Mouse (Mus musculus) liver, embryonic 14.5 days (tissue): ENCODE results near the gene Smc3.

Source experiments
- CTCF ChIP-seq: IDR thresholded peaks from 2 replicates; pipeline ENCODE4 v1.5.1; 2016; ENCODE audit warnings: antibody characterized with exemption, low read depth, control low read depth
- EP300 ChIP-seq: IDR thresholded peaks from 2 replicates; pipeline ENCODE4 v1.6.1; 2016; ENCODE audit warnings: antibody characterized with exemption, low read depth

DNA sequence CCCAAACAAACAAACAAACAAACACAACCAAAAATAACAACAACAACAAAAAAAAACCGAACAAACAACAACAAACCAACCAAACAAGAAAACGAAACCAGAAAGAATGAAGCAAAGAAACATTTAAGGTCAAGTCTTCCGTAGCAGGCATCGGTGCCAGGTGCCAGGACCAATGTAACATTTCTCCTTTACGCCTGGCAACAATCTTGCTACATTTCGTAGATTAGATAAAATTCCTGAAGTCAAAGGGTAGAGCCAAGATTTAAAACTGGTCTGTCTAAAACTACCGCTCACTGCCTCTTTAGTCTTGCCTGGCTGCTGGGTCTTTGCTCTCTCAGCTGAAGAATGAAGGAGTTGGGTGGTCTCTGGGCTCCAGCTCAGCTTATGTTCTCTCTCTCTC is 24.1 kb upstream of the Smc3 start:
- TF ChIP-seq EP300 (no peak), CTCF (no peak)
